ENCODE assay signal across 20 mouse cellular contexts in genomic region chr17:46070046-46070445, GRCm38 (mm10). TPM values are rescaled to one million over a fixed set of nuclear protein-coding genes. Genes with fewer than 3 reads are reported as not detected.
DNase-seq lines count a peak whose midpoint lies in the region; ATAC-seq and TF ChIP-seq lines count a peak whose summit lies in the region.
"Had no signal": no experiment of that assay in that cellular context is flagged by ENCODE, and none has a peak within 500 bp of the region (broad histone marks: within the 10 kb centered on the region; RNA-seq: fewer than 3 reads in every experiment).

No protein-coding gene starts in this region.

- H3K4me1 ChIP-seq in intestine, embryonic 16.5 days (ENCODE audit: control insufficient read depth, insufficient read depth, low read length): peaks cover 18% of the 10 kb centered on the region
- H3K4me1 ChIP-seq in intestine, embryonic 15.5 days (replicated peaks): peaks cover 17% of the 10 kb centered on the region
- peaks cover 5% of the 10 kb centered on the region for H3K4me1 ChIP-seq in ES-Bruce4 (ENCODE audit: control insufficient read depth, insufficient read depth, low read length)
- peaks cover 15% of the 10 kb centered on the region for H3K4me1 ChIP-seq in kidney, embryonic 15.5 days

- TF ChIP-seq POLR2A in ES-Bruce4 (IDR thresholded peaks at IDR 0.05; ENCODE audit: insufficient read depth, low read length): no peak

- no peaks in the 10 kb centered on the region for H3K36me3 ChIP-seq in intestine, embryonic 16.5 days (ENCODE audit: control insufficient read depth, insufficient read depth, low read length)
- no peaks in the 10 kb centered on the region for H3K36me3 ChIP-seq in intestine, embryonic 15.5 days
- H3K36me3 ChIP-seq in ES-Bruce4 (ENCODE audit: control insufficient read depth, insufficient read depth, low read length, poor library complexity, severe bottlenecking): no peaks in the 10 kb centered on the region
- no peaks in the 10 kb centered on the region for H3K36me3 ChIP-seq in kidney, embryonic 15.5 days
- H3K36me3 ChIP-seq: embryonic facial prominence, embryonic 12.5 days; heart, embryonic 13.5 days; liver, embryonic 12.5 days; midbrain, embryonic 10.5 days had no signal

- no peaks in the 10 kb centered on the region for H3K27me3 ChIP-seq in intestine, embryonic 16.5 days (replicated peaks; ENCODE audit: control insufficient read depth, insufficient read depth, low read length)
- H3K27me3 ChIP-seq in intestine, embryonic 15.5 days (replicated peaks): no peaks in the 10 kb centered on the region
- H3K27me3 ChIP-seq in ES-Bruce4 (ENCODE audit: control insufficient read depth, insufficient read depth, low read length, poor library complexity, severe bottlenecking): no peaks in the 10 kb centered on the region
- no peaks in the 10 kb centered on the region for H3K27me3 ChIP-seq in kidney, embryonic 15.5 days
- H3K27me3 ChIP-seq: embryonic facial prominence, embryonic 12.5 days; liver, embryonic 12.5 days had no signal

- TF ChIP-seq CTCF in ES-Bruce4 (IDR thresholded peaks at IDR 0.05; ENCODE audit: low read depth, low read length): no peak

- no peak for ATAC-seq in intestine, embryonic 16.5 days
- no peak for ATAC-seq in intestine, embryonic 15.5 days
- ATAC-seq in kidney, embryonic 15.5 days (replicated peaks; ENCODE audit: low FRiP score): no peak
- ATAC-seq: activated CD4-positive, CD25-positive, alpha-beta regulatory T cell, adult 4 months; CD4-positive, CD25-positive, alpha-beta regulatory T cell, adult 4 months; forebrain, embryonic 16.5 days; liver, embryonic 12.5 days; Patski had no signal

- 64% methylated on average over 9 of the region's 9 CpGs for WGBS in intestine, embryonic 16.5 days
- WGBS in intestine, embryonic 15.5 days: 63% methylated on average over 9 of the region's 9 CpGs
- 75% methylated on average over 9 of the region's 9 CpGs for WGBS in kidney, embryonic 15.5 days

- 0 out of 2 replicates have a peak, but pooled peaks have one; percentile 66 for TF ChIP-seq EP300 in ES-Bruce4 (IDR thresholded peaks at IDR 0.05; ENCODE audit: insufficient read depth, low read depth, low read length)

- H3K4me3 ChIP-seq in intestine, embryonic 16.5 days (ENCODE audit: low read length): no peak overlapping the region
- no peak overlapping the region for H3K4me3 ChIP-seq in intestine, embryonic 15.5 days (replicated peaks)
- H3K4me3 ChIP-seq in ES-Bruce4 (ENCODE audit: low read depth, low read length): no peak overlapping the region
- H3K4me3 ChIP-seq in kidney, embryonic 15.5 days (replicated peaks): no peak overlapping the region
- H3K4me3 ChIP-seq: embryonic facial prominence, embryonic 12.5 days; heart, embryonic 13.5 days; layer of hippocampus, adult 2 months; liver, embryonic 12.5 days; midbrain, embryonic 10.5 days had no signal

- H3K27ac ChIP-seq in intestine, embryonic 16.5 days (ENCODE audit: low read length): peak overlapping the region; percentile 14; the same call in 1 of the 2 replicates
- H3K27ac ChIP-seq in intestine, embryonic 15.5 days: no peak overlapping the region
- H3K27ac ChIP-seq in ES-Bruce4 (ENCODE audit: insufficient read depth, low read length): no peak overlapping the region; the same call in 1 of the 2 replicates
- no peak overlapping the region for H3K27ac ChIP-seq in kidney, embryonic 15.5 days
- H3K27ac ChIP-seq: embryonic facial prominence, embryonic 12.5 days; heart, embryonic 13.5 days; kidney, postnatal 0 days; layer of hippocampus, adult 2 months; liver, embryonic 12.5 days; midbrain, embryonic 10.5 days had no signal

- H3K4me2 ChIP-seq in intestine, embryonic 16.5 days (ENCODE audit: low read depth, low read length): no peak overlapping the region
- no peak overlapping the region for H3K4me2 ChIP-seq in intestine, embryonic 15.5 days (replicated peaks)
- H3K4me2 ChIP-seq in kidney, embryonic 15.5 days: no peak overlapping the region
- H3K4me2 ChIP-seq: embryonic facial prominence, embryonic 12.5 days; heart, embryonic 13.5 days; liver, embryonic 12.5 days had no signal

- H3K9me3 ChIP-seq in intestine, embryonic 16.5 days (ENCODE audit: control insufficient read depth, low read length): no peaks in the 10 kb centered on the region
- no peaks in the 10 kb centered on the region for H3K9me3 ChIP-seq in intestine, embryonic 15.5 days
- no peaks in the 10 kb centered on the region for H3K9me3 ChIP-seq in ES-Bruce4 (replicated peaks; ENCODE audit: control insufficient read depth, insufficient read depth, low read length, poor library complexity, severe bottlenecking)
- no peaks in the 10 kb centered on the region for H3K9me3 ChIP-seq in kidney, embryonic 15.5 days (replicated peaks)
- H3K9me3 ChIP-seq: embryonic facial prominence, embryonic 12.5 days; heart, embryonic 13.5 days; liver, embryonic 12.5 days; midbrain, embryonic 10.5 days had no signal

- H3K9ac ChIP-seq in intestine, embryonic 16.5 days (ENCODE audit: low read depth, low read length): 0 out of 2 replicates have a peak overlapping the region, but pooled peaks have one; percentile 3
- no peak overlapping the region for H3K9ac ChIP-seq in intestine, embryonic 15.5 days
- no peak overlapping the region for H3K9ac ChIP-seq in ES-Bruce4 (ENCODE audit: low read depth, poor library complexity, severe bottlenecking)
- H3K9ac ChIP-seq in kidney, embryonic 15.5 days: no peak overlapping the region
- H3K9ac ChIP-seq: embryonic facial prominence, embryonic 12.5 days; heart, embryonic 13.5 days; liver, embryonic 12.5 days had no signal

- DNase-seq in 3134 (ENCODE audit: extremely low read depth, insufficient read length, low spot score): peak; percentile 47
- DNase-seq in adrenal gland, adult 8-10 months: peak; percentile 74
- no peak for DNase-seq in layer of hippocampus, adult 9-11 months
- DNase-seq: cerebellum, adult 18-20 months; heart, adult 11 months; left cerebral cortex, postnatal 4 days had no signal

RNA-seq across cellular contexts. Expression of gene Vegfa, which starts 37.9 kb away (rescaled TPM):
- 2.7 and 3.3 TPM in 2 replicates for polyA plus RNA-seq in intestine, embryonic 16.5 days (2015; fragmentation: Nextera tagmentation; extraction: Ambion mirVana)
- 3.6 and 4.7 TPM in 2 replicates for polyA plus RNA-seq in intestine, embryonic 15.5 days (2015; fragmentation: Nextera tagmentation; extraction: Ambion mirVana)
- polyA plus RNA-seq in ES-Bruce4 (2011; ENCODE audit: insufficient read depth, insufficient read length, low read depth, missing spikeins): 76.2 and 86.3 TPM in 2 replicates
- total RNA-seq in adrenal gland, adult 8-10 months (2022): 100 to 1,000 TPM; 270 to 756 (median 501) TPM
- polyA plus RNA-seq in kidney, embryonic 15.5 days (2015; fragmentation: Nextera tagmentation; extraction: Ambion mirVana): 5.9 and 6.6 TPM in 2 replicates
- polyA plus RNA-seq: activated CD4-positive, CD25-positive, alpha-beta regulatory T cell, adult 4 months; CD4-positive, CD25-positive, alpha-beta regulatory T cell, adult 4 months had no signal

RNA-seq across cellular contexts. Expression of gene Mrps18a, which starts 40.7 kb away (rescaled TPM):
- 159 and 164 TPM in 2 replicates for polyA plus RNA-seq in intestine, embryonic 16.5 days (2015; fragmentation: Nextera tagmentation; extraction: Ambion mirVana)
- polyA plus RNA-seq in intestine, embryonic 15.5 days (2015; fragmentation: Nextera tagmentation; extraction: Ambion mirVana): 153 and 158 TPM in 2 replicates
- polyA plus RNA-seq in ES-Bruce4 (2011; ENCODE audit: insufficient read depth, insufficient read length, low read depth, missing spikeins): 71.7 and 78.5 TPM in 2 replicates
- total RNA-seq in adrenal gland, adult 8-10 months (2022): 100 to 1,000 TPM in 2 of 4 experiments, 10 to 100 TPM in 2; 94.5 to 106 (median 101) TPM
- 154 and 155 TPM in 2 replicates for polyA plus RNA-seq in kidney, embryonic 15.5 days (2015; fragmentation: Nextera tagmentation; extraction: Ambion mirVana)

Comparison
In these comparisons a context has a peak if more than half of its experiments do, and no peak if none do; other contexts are left out.
1. RNA of gene Vegfa, which starts 37.9 kb away (polyA plus RNA-seq): 76.2 to 86.3 TPM in ES-Bruce4; 5.9 to 6.6 TPM in kidney, embryonic 15.5 days, 3.6 to 4.7 TPM in intestine, embryonic 15.5 days and 2.7 to 3.3 TPM in intestine, embryonic 16.5 days; every median in the first group is over 10 times any median in the second.